Mouse (Mus musculus) lung, adult 2 months (tissue): Measurements from ENCODE around the gene Znhit6. TPM values are rescaled to one million over a fixed set of nuclear protein-coding genes. Genes with fewer than 3 reads are reported as not detected.

Experiments
- DNase-seq: peaks from one replicate; pipeline ENCODE4 v3.0.0; 2022
- H3K4me1 ChIP-seq: fragments of 200-500 bp; 2 replicates; pipeline ENCODE4 v1.6.1; 2011; ENCODE audit warnings: low read length; ENCODE audit not compliant: control insufficient read depth, insufficient read depth
- H3K4me3 ChIP-seq: fragments of 200-500 bp; replicated peaks from 2 replicates; pipeline ENCODE3; 2011; ENCODE audit warnings: low read depth, mild to moderate bottlenecking, control low read depth, low read length; ENCODE audit errors: extremely low read depth
- CTCF ChIP-seq: fragments of 200-500 bp; IDR thresholded peaks from 2 replicates; pipeline ENCODE4 v1.5.1; 2011; ENCODE audit warnings: mild to moderate bottlenecking, low read length, control low read depth; ENCODE audit not compliant: insufficient read depth
- POLR2A ChIP-seq: fragments of 200-500 bp; IDR thresholded peaks from 2 replicates; pipeline ENCODE4 v1.6.1; 2011; ENCODE audit warnings: low read depth, mild to moderate bottlenecking, control low read depth, low read length, borderline replicate concordance; ENCODE audit errors: extremely low read depth
- WGBS: fragments of 180-500 bp; shearing (Covaris S2); methylation state at CpG from one replicate; pipeline ENCODE4 v1.1.7; 2018; 5-methylcytosine and 5-hydroxymethylcytosine counted together
- polyA plus RNA-seq: library from polyadenylated mRNA; depleted of rRNA; stranded (reverse); fragments of >200 nt; gene quantifications from 2 replicates; pipeline ENCODE4 v1.2.3, GENCODE M21; 2012

Znhit6 gene
- polyA plus RNA-seq, 1 experiment, result 4.2 TPM

- TF ChIP-seq CTCF, result no peak
- TF ChIP-seq POLR2A, result no peak
- DNase-seq, result no peak
- H3K4me3 ChIP-seq, result no peak overlapping the region
- WGBS, result 39% methylated on average over 12 of the region's 12 CpGs
- peaks cover 2% of the 10 kb centered on the region; the same call in 1 of the 2 replicates for H3K4me1 ChIP-seq
Observed at GRCm38 (mm10) chr3:145623047-145623446, 47.0 kb downstream of the Znhit6 start.

GRCm38 (mm10) chr3:145624786-145625185, 48.8 kb downstream of the Znhit6 start:
- no peak for DNase-seq
- WGBS, result 83% methylated on average over 4 of the region's 4 CpGs
- no peak overlapping the region for H3K4me3 ChIP-seq
- no peak for TF ChIP-seq CTCF
- TF ChIP-seq POLR2A, result no peak
- no peaks in the 10 kb centered on the region; the same call in 1 of the 2 replicates for H3K4me1 ChIP-seq

- WGBS, result 75% methylated on average over 9 of the region's 9 CpGs
Observed at GRCm38 (mm10) chr3:145625546-145625945, 49.5 kb downstream of the Znhit6 start.

GRCm38 (mm10) chr3:145626063-145626462, 50.1 kb downstream of the Znhit6 start:
- TF ChIP-seq CTCF, result no peak
- TF ChIP-seq POLR2A, result no peak
- no peak for DNase-seq
- Histone ChIP-seq H3K4me3 (no peak overlapping the region), H3K4me1 (no peaks in the 10 kb centered on the region; the same call in 1 of the 2 replicates)
- 95% methylated on average over 1 of the region's 1 CpGs for WGBS

More at GRCm38 (mm10) chr3:145625546-145625945, 49.5 kb downstream of the Znhit6 start:
- TF ChIP-seq CTCF, result no peak
- TF ChIP-seq POLR2A, result no peak
- DNase-seq, result no peak
- no peak overlapping the region for H3K4me3 ChIP-seq
- H3K4me1 ChIP-seq, result no peaks in the 10 kb centered on the region; the same call in 1 of the 2 replicates

- no peak for DNase-seq
- no peak for TF ChIP-seq POLR2A
- peak; percentile 68 for TF ChIP-seq CTCF
- WGBS, result 84% methylated on average over 3 of the region's 3 CpGs
- Histone ChIP-seq H3K4me3 (no peak overlapping the region), H3K4me1 (no peaks in the 10 kb centered on the region; the same call in 1 of the 2 replicates)
Observed at GRCm38 (mm10) chr3:145627830-145628229, 51.8 kb downstream of the Znhit6 start.

- TF ChIP-seq POLR2A (no peak), CTCF (no peak)
- 42% methylated on average over 5 of the region's 5 CpGs for WGBS
- H3K4me1 ChIP-seq, result no peaks in the 10 kb centered on the region
- no peak for DNase-seq
- H3K4me3 ChIP-seq, result no peak overlapping the region
Observed at GRCm38 (mm10) chr3:145628643-145629042, 52.6 kb downstream of the Znhit6 start.

- TF ChIP-seq CTCF (no peak), POLR2A (no peak)
- H3K4me1 ChIP-seq, result no peaks in the 10 kb centered on the region
- no peak for DNase-seq
- WGBS, result 48% methylated on average over 6 of the region's 6 CpGs
- no peak overlapping the region for H3K4me3 ChIP-seq
Observed at GRCm38 (mm10) chr3:145632888-145633287, 56.9 kb downstream of the Znhit6 start.

- H3K4me3 ChIP-seq, result no peak overlapping the region
- H3K4me1 ChIP-seq, result no peaks in the 10 kb centered on the region
- no peak for TF ChIP-seq POLR2A
- no peak for TF ChIP-seq CTCF
- no peak for DNase-seq
- WGBS, result 77% methylated on average over 14 of the region's 14 CpGs
Observed at GRCm38 (mm10) chr3:145634002-145634710, 58.2 kb downstream of the Znhit6 start.

- no peak overlapping the region for H3K4me3 ChIP-seq
- 80% methylated on average over 4 of the region's 4 CpGs for WGBS
- no peak for DNase-seq
- H3K4me1 ChIP-seq, result no peaks in the 10 kb centered on the region
- TF ChIP-seq CTCF (no peak), POLR2A (no peak)
Observed at GRCm38 (mm10) chr3:145640170-145640569, 64.2 kb downstream of the Znhit6 start.

GRCm38 (mm10) chr3:145640583-145640982, 64.6 kb downstream of the Znhit6 start:
- WGBS, result 74% methylated on average over 4 of the region's 4 CpGs
- Histone ChIP-seq H3K4me1 (no peaks in the 10 kb centered on the region), H3K4me3 (no peak overlapping the region)
- DNase-seq, result no peak
- TF ChIP-seq POLR2A (no peak), CTCF (no peak)
